Mouse (Mus musculus) liver, embryonic 14.5 days (tissue): ENCODE results near the gene Tomm34.

Experiments
- CTCF ChIP-seq: IDR thresholded peaks from 2 replicates; pipeline ENCODE4 v1.5.1; 2016; ENCODE audit warnings: antibody characterized with exemption, low read depth, control low read depth
- EP300 ChIP-seq: IDR thresholded peaks from 2 replicates; pipeline ENCODE4 v1.6.1; 2016; ENCODE audit warnings: antibody characterized with exemption, low read depth

DNA sequence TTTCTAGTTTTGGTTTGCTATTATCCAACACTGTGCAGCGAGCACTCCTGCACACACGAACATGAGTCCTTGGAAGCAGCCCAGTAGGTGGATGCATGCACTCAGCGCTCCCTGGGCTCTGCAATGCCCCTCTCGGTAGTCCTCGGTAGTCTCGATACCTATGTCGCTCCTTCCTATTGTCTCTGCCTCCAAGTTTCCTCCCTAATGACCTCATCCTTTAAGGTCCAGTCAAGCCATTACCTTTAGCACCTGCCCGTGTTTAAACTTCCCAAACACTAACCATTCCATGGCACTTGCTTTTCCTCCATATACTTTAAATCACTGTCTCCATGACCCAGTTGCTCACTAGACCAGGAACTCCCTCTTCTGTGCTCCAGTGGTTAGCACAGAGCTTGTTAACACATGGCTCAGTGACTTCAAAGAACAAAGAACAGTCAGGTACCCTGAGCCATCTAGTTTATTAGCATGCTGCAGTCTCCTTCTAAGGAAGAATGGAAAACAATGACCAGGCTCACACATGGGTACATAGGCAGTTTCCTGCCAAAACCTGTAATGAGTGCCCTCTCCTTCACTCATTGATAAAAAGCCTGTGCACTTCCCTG, 11.2 kb downstream of the Tomm34 start:
- TF ChIP-seq CTCF (no peak), EP300 (no peak)
